Mouse (Mus musculus) thymus, postnatal 4 days (tissue): ENCODE measurements around the gene Efcab7.

ENCODE experiments used
- DNase-seq: peaks from one replicate; pipeline ENCODE4 v3.0.0; 2021

The Efcab7 gene

GRCm38 (mm10) chr4:99945011-99945410 is 116.0 kb downstream of the Efcab7 start:
- DNase-seq: no peak

DNA sequence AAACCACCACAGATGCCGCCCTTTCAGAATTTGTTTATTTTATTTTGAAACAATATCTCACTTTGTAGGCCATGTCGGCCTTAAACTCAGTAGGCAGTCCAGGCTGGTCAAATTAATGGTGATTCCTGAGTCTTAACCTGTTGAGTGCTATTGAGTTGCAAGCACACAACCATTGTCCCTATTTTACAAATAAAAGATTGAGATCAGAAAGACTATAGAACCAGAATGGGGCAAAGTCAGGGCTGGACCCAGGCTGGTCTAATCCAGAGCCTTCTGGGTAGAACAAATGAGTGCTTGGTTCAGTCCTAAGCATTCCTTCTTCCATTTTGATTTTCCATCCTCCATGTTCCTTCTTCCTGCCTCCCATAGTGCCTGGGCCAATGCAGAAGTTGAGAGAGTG is 117.5 kb downstream of the Efcab7 start:
- DNase-seq: no peak

DNA sequence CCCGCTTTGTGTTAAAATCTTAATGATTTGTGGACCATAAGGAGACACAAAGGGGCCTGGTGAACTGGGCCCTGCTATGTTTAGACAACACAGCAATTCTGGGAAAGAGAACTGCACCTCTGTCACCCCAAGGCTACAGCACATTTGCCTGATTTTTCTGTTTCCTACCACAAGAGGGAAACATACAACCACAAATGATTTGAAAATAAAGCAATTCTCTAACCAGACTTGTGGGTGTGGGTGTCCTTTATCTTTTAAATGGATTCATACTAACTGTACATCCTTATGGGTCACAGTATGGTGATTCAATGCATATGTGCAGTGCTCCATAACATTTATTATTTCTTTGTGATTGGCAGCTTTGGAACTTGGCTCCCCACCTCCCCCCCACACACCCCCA is 118.2 kb downstream of the Efcab7 start:
- DNase-seq: no peak

DNA sequence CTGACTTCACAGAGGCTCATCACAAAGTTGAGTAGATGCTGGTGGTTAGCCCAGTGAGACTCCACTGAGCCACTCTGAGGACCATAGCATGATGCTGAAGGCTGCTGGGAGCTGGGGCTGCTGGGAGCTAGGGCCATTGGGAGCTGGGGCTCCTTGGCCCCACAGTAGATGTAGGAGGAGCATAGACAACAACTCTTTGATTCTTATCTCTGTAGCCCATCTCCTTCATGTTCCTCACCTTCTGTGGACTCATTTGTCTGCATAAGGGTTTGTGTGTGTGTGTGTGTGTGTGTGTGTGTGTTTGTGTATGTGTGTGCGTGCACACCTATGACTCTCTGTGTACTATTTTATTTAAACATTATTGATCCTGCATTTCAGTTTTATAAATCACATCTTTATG is 118.9 kb downstream of the Efcab7 start:
- DNase-seq: no peak

DNA sequence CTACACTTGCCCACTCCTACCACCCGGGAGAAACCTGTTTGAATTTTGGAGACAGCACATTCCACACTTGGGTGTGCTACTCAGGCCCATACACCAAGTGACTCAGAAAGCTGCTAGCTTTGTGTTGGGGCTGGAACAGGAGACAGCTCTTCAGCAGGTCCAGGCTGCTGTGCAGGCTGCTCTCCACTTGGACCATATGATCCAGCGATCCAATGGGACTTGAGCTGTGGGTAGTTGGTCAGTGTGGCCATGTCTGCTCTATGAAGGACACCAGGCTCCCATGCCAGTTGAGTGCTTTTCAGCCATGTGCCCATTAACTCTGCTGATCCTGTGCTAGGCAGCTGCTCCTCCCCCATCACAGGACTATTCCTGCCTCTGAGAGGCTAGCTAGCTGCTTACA is 124.9 kb downstream of the Efcab7 start:
- DNase-seq: no peak

GRCm38 (mm10) chr4:99955396-99955795 is 126.4 kb downstream of the Efcab7 start:
- DNase-seq: no peak

DNA sequence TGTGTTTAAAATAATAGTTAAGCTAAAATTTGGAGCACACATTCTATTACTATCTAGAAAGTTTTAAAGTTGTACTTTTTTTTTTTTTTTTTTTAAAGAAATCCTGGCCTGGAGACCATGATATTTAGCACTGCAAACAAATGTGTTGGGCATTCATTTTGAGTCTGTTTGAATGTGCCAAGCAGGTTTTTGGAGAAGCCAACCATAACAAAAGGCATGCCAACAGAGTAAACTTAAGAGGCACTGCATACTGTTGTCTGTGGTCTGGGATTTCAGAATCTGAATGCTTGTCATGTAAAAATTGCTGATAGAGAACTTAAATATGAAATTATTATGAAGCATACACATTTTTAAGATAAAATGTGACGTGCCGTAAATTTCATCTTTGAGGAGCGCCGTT is 128.2 kb downstream of the Efcab7 start:
- DNase-seq: no peak

- DNase-seq: no peak
Measured at GRCm38 (mm10) chr4:99958084-99958815, 129.3 kb downstream of the Efcab7 start.

GRCm38 (mm10) chr4:99959308-99959707 is 130.3 kb downstream of the Efcab7 start:
- no peak for DNase-seq
